Mouse (Mus musculus): ENCODE measurements around the gene Slc25a53.

- TF ChIP-seq CTCF (IDR thresholded peaks at IDR 0.05; ENCODE audit: borderline replicate concordance, extremely low read depth, insufficient read depth, insufficient read length) (peak; percentile 56; the same call in 1 of the 2 replicates), POLR2A (IDR thresholded peaks at IDR 0.05; ENCODE audit: borderline replicate concordance, extremely low read depth, insufficient read depth, insufficient read length, poor library complexity, severe bottlenecking) (no peak)
These were observed 22.9 kb downstream of the Slc25a53 start for GRCm38 (mm10) chrX:137015099-137015709.
